Mouse (Mus musculus): ENCODE measurements around the gene Mrpl43. TPM values are rescaled to one million over a fixed set of nuclear protein-coding genes. Genes with fewer than 3 reads are reported as not detected.

Gene Mrpl43
- polyA plus RNA-seq, 1 experiment, result 86.5 TPM

DNA sequence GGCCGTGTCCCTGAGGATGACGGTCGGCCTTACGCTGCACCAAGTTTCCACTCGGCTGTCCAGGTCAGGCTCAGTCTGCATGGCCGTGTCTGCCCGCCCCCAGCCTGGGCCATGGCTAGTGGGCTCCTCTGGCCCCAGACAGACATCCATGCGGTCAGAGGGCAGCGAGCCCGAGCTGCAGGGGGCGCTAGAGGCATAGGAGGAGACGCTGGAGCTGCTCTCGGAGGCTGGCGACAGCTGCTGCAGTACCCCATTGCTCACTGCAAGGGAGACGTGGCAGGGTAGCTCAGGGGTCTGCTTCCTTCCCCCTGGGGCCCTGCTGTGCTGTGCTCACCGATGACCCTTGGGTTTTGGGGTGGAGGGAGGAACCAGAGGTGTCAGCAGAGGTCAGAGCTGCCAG, 30.6 kb upstream of the Mrpl43 start:
- Histone ChIP-seq H3K36me3 (ENCODE audit: control insufficient read depth, insufficient read depth, low read length) (no peaks in the 10 kb centered on the region), H3K4me3 (ENCODE audit: insufficient read depth, low read depth, low read length) (no peak overlapping the region), H3K4me1 (ENCODE audit: control insufficient read depth, insufficient read depth, low read length) (no peaks in the 10 kb centered on the region), H3K27me3 (replicated peaks; ENCODE audit: control insufficient read depth, insufficient read depth, low read length) (no peaks in the 10 kb centered on the region), H3K27ac (ENCODE audit: insufficient read depth, low read depth, low read length) (no peak overlapping the region)
- no peak for TF ChIP-seq POLR2A (IDR thresholded peaks at IDR 0.05; ENCODE audit: low read depth, low read length)
- TF ChIP-seq CTCF (conservative IDR thresholded peaks at IDR 0.05; ENCODE audit: insufficient read depth, insufficient read length, low read depth, low read length), result peak; percentile 49
- 44% methylated on average over 16 of the region's 16 CpGs for WGBS
- no peak for DNase-seq

DNA sequence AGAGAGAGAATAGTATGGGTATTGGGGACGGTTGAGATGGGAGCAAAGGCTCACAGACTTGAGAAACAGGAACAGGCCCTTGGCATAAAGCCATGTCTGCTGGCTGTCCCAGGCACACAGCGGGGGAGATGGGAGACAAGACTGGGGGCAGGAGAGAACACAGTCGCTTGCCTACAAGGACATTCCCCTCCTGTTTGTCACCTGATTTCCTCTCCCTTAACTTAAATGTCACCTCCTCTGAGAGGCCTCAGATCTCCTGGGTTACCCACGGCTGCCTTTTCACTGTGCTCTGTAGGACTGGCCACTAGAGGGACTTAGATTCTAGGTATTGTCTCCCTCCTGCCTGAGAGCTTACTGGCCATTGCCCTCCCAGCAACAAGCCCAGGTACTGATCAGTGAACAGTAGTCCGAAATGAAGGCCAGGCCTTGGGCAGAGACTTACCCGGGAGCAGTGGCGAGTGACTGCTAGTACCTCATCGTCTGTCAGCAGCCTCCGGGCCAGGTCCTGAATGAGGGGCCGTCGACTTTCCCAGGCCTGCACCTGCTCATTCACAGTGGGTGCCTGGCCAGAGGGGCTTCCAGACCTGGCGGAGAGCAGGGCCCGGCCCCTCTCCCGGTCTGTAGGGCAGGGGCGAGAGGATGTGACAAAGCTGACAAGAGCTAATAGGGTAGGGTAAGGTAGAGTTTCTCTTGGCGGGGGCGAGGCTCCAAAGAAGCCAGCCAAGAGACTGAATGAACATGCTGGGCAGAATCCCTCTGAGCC, 26.5 kb upstream of the Mrpl43 start:
- H3K36me3 ChIP-seq (ENCODE audit: control insufficient read depth, insufficient read depth, low read length), result no peaks in the 10 kb centered on the region
- 50% methylated on average over 17 of the region's 17 CpGs for WGBS
- no peaks in the 10 kb centered on the region for H3K27me3 ChIP-seq (replicated peaks; ENCODE audit: control insufficient read depth, insufficient read depth, low read length)
- H3K4me3 ChIP-seq (ENCODE audit: insufficient read depth, low read depth, low read length), result no peak overlapping the region
- peaks cover 7% of the 10 kb centered on the region; the same call in 1 of the 2 replicates for H3K4me1 ChIP-seq (ENCODE audit: control insufficient read depth, insufficient read depth, low read length)
- H3K27ac ChIP-seq (ENCODE audit: insufficient read depth, low read depth, low read length), result no peak overlapping the region
- TF ChIP-seq POLR2A (IDR thresholded peaks at IDR 0.05; ENCODE audit: low read depth, low read length) (no peak), CTCF (conservative IDR thresholded peaks at IDR 0.05; ENCODE audit: insufficient read depth, insufficient read length, low read depth, low read length) (peak; percentile 44; the same call in 1 of the 2 replicates)
- no peak for DNase-seq

DNA sequence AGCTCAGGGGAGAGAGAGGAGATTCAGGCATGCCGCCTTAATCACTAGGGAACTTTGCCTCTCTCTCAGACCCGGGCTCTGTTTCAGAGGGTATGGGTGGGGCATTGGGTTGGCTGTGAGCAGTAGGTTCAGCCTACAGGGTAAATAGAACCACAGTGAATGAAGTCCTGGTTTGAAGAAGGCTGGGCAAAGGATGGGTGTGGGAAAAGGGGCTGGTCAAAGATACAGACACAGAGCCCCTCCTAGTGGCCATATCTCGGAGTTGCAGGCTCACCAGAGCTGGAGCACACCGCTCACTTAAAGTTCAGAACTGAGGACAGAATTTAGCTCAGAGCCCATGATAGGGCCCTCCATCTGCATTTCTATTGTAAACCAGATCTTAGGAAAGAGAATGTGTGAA, 25.5 kb upstream of the Mrpl43 start:
- DNase-seq, result peak; percentile 85
- Histone ChIP-seq H3K27ac (ENCODE audit: insufficient read depth, low read depth, low read length) (no peak overlapping the region), H3K27me3 (replicated peaks; ENCODE audit: control insufficient read depth, insufficient read depth, low read length) (no peaks in the 10 kb centered on the region), H3K4me1 (ENCODE audit: control insufficient read depth, insufficient read depth, low read length) (peaks cover 7% of the 10 kb centered on the region; the same call in 1 of the 2 replicates), H3K36me3 (ENCODE audit: control insufficient read depth, insufficient read depth, low read length) (no peaks in the 10 kb centered on the region), H3K4me3 (ENCODE audit: insufficient read depth, low read depth, low read length) (no peak overlapping the region)
- WGBS, result 20% methylated on average over 4 of the region's 4 CpGs
- no peak for TF ChIP-seq POLR2A (IDR thresholded peaks at IDR 0.05; ENCODE audit: low read depth, low read length)
- peak; percentile 93 for TF ChIP-seq CTCF (conservative IDR thresholded peaks at IDR 0.05; ENCODE audit: insufficient read depth, insufficient read length, low read depth, low read length)

DNA sequence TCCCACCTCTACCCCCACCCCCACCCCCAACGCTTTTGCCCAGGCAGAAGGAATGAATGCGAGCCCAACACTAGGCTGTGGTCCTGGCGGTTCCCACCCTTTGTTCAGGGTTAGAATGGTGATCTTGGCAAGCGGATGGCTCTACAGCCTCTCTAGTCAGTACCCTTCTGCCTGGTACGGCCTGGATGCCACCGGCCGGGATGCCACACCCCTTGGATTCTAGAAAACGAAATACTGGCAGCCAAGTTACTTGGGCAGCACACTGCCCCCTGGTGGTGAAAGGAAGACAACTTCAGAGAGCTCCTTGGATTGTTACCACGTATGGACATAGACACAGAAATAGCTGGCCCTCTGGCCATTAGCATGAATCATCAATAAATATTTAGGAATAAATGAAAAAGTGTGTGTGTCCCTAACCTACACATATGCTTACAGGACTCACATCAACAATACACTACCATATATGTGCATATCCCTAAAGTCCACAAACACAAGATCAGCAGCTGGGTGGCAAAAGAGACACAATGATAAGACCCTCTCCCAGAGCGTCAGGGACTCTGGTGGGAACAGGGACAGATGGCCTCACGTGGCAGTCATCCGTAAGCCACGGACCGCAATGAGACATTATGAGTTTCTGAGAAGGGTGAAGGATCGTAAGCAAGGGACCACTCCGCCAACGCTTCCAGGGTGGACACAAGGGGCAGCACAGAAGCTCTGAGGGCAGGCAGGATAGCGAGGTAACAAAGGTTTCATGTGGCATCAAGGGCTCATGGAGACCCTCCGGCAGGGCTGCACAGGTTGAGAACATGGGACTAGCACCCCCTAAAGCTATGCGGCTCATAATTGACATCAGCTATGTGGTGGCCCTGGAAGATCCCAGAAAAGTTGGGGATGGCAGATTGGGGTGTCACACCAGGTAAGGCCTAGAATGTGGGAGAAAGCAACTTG, 24.8 kb upstream of the Mrpl43 start:
- TF ChIP-seq POLR2A (IDR thresholded peaks at IDR 0.05; ENCODE audit: low read depth, low read length), result no peak
- TF ChIP-seq CTCF (conservative IDR thresholded peaks at IDR 0.05; ENCODE audit: insufficient read depth, insufficient read length, low read depth, low read length), result peak; percentile 82
- 29% methylated on average over 20 of the region's 20 CpGs for WGBS
- Histone ChIP-seq H3K36me3 (ENCODE audit: control insufficient read depth, insufficient read depth, low read length) (no peaks in the 10 kb centered on the region; the same call in 1 of the 2 replicates), H3K27ac (ENCODE audit: insufficient read depth, low read depth, low read length) (no peak overlapping the region), H3K4me1 (ENCODE audit: control insufficient read depth, insufficient read depth, low read length) (peaks cover 7% of the 10 kb centered on the region; the same call in 1 of the 2 replicates), H3K27me3 (replicated peaks; ENCODE audit: control insufficient read depth, insufficient read depth, low read length) (no peaks in the 10 kb centered on the region), H3K4me3 (ENCODE audit: insufficient read depth, low read depth, low read length) (no peak overlapping the region)
- DNase-seq, result peak; percentile 91

DNA sequence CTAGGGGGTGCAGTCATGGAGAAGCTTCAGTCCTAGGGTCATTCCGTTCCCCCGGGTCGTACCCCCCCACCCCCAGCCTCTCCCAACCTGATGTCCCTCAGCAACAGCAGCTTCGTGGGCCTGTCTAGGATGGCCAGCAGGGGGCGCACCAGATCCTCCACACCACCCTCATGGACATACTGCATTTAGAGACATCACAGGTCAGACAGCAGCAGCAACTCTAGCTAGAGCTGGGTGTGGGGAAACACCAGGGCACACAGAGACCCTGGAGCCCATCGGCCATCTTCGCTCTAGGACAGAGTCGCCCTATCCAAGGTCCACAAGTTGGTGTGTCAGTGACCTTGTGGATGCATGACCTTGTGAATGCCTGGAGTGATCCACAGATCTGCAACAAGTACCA, 23.9 kb upstream of the Mrpl43 start:
- WGBS, result 23% methylated on average over 8 of the region's 8 CpGs
- no peak overlapping the region for H3K27ac ChIP-seq (ENCODE audit: insufficient read depth, low read depth, low read length)
- no peak overlapping the region for H3K4me3 ChIP-seq (ENCODE audit: insufficient read depth, low read depth, low read length)
- H3K4me1 ChIP-seq (ENCODE audit: control insufficient read depth, insufficient read depth, low read length), result peaks cover 7% of the 10 kb centered on the region; the same call in 1 of the 2 replicates
- H3K27me3 ChIP-seq (replicated peaks; ENCODE audit: control insufficient read depth, insufficient read depth, low read length), result no peaks in the 10 kb centered on the region
- H3K36me3 ChIP-seq (ENCODE audit: control insufficient read depth, insufficient read depth, low read length), result no peaks in the 10 kb centered on the region; the same call in 1 of the 2 replicates
- DNase-seq, result peak; percentile 66
- TF ChIP-seq POLR2A (IDR thresholded peaks at IDR 0.05; ENCODE audit: low read depth, low read length), result no peak
- peak; percentile 72 for TF ChIP-seq CTCF (conservative IDR thresholded peaks at IDR 0.05; ENCODE audit: insufficient read depth, insufficient read length, low read depth, low read length)

DNA sequence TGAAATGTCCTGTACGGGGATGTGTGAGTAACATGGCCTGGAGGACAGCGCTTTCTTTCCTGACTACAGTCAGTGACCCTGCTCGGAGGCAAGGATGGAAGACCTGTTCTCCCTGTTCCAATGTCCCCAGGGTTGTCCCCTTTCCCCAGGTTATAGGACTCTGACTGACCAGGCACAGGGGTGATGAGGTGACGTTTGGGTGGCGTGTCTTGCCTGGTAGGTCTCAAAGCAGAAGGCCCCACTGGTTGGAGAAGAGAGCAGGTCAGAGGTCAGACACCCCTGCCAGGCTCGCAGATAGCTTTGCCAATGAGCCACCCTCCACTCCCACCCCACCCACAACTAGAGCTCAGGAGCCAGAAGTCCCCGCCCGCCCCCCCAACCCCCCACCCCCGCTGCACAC, 23.3 kb upstream of the Mrpl43 start:
- no peak overlapping the region for H3K4me3 ChIP-seq (ENCODE audit: insufficient read depth, low read depth, low read length)
- H3K36me3 ChIP-seq (ENCODE audit: control insufficient read depth, insufficient read depth, low read length), result no peaks in the 10 kb centered on the region; the same call in 1 of the 2 replicates
- WGBS, result 63% methylated on average over 9 of the region's 9 CpGs
- no peak overlapping the region for H3K27ac ChIP-seq (ENCODE audit: insufficient read depth, low read depth, low read length)
- no peaks in the 10 kb centered on the region for H3K27me3 ChIP-seq (replicated peaks; ENCODE audit: control insufficient read depth, insufficient read depth, low read length)
- peaks cover 7% of the 10 kb centered on the region; the same call in 1 of the 2 replicates for H3K4me1 ChIP-seq (ENCODE audit: control insufficient read depth, insufficient read depth, low read length)
- TF ChIP-seq POLR2A (IDR thresholded peaks at IDR 0.05; ENCODE audit: low read depth, low read length), result no peak
- TF ChIP-seq CTCF (conservative IDR thresholded peaks at IDR 0.05; ENCODE audit: insufficient read depth, insufficient read length, low read depth, low read length), result no peak
- no peak for DNase-seq
